Mouse (Mus musculus) layer of hippocampus, adult 18-20 months (tissue): Measurements from ENCODE around the gene Ipo11. TPM values are rescaled to one million over a fixed set of nuclear protein-coding genes. Genes with fewer than 3 reads are reported as not detected.

Source experiments
- DNase-seq, 2 experiments: peaks; one replicate each; pipeline ENCODE4 v3.0.0; 2022; ENCODE audit warnings: low spot score in 2 of 2
- total RNA-seq, 2 experiments: library from RNA; stranded (reverse); gene quantifications; 2 replicates each; pipeline ENCODE4 v1.2.3; 2021

The Ipo11 gene
- total RNA-seq, 2 experiments from 2014 or later = 59.9 to 61.5 TPM

DNA sequence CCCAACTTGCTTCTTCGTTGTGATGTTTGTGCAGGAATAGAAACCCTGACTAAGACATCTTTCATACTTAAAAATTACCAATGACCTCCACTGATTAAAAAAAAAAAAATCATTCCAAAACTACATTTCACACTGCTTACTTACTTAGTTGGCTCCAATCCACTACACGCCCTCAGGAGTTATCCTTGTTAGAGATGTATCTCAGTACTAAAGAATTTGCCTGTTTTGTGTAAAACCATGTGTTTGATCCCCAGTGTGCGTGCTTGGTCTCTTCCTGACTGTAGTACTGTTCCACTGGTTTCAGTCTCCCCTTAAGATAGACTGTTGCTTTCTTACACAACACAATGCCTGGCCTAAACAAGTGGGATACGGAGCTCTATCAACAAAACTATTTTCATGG, 117.0 kb downstream of the Ipo11 start:
- DNase-seq = no peak

DNA sequence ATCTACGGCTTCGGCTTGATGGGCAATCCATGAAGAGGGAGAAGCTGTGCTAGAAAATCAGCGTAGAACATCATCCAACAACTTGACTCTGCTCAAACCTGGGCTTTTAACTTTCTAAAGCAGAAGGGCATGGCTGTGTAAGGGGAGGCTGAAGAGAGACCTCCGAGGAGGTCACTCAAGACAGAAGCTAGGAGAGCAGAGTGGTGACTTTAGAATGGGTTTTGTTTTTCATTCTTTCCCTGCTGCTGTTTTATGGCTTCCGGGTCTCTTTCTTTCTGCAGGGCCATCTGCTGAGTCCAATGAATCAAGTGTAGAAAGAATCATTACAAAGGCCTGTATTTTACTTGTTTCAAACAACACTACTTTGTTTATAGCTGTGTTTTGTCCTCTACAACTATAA, 119.7 kb downstream of the Ipo11 start:
- DNase-seq = no peak

DNA sequence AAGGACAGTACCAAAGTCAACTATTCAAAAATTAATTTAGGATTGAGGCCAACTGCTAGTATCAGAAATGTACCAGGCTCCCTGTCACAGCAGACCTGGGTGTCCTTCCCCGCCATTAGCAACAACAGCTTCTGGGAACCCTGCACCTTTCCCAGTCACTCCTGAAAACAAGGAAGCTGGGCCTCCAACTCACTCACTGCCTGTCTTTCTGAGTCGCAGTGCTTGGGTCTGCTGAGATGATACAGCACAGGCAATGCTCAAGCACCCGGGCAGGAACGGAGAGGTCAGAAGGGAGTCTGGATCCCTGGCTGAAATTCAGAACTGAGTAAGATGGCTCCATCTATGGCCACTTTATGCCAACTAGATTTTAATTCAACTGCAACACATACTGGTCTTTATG, 123.2 kb downstream of the Ipo11 start:
- no peak for DNase-seq

DNA sequence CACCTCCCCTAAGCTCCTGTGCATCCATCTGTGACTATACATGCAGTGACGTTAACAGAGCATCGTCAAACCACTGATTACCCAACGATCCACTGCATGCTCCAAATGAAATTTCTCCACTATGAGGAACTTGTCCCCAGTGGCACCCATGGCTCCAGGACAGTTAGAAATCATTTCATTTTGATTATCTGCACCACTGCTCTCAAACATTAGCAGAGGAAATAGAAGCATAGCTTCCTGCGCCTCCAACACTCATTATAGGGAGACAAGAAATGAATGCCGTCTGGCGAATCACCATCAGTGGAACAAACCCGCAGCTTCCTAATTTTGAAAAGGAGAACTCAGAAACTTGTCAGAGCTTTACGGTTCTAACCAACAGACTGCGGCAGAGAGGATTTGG, 123.7 kb downstream of the Ipo11 start:
- DNase-seq = no peak

DNA sequence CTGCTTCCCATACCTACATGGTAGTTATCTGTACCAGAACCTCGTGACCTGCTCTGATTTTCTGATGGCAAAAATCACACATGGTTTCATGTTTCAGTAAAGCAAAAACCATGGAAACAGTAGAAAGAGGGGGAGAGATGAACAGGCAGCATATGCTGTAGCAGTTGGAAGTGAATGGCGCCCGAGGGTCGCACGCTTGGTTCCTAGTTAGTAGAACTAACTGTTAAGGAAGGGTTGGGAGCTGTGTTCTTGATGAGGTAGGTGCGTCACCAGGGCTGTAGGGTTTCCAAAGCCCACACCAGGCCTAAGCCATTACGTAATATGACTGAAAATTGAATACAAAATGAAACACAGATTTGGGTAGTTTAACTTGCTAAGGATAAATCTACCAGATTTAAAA, 126.6 kb downstream of the Ipo11 start:
- peak in 1 of 2 experiments; percentile 78 for DNase-seq

DNA sequence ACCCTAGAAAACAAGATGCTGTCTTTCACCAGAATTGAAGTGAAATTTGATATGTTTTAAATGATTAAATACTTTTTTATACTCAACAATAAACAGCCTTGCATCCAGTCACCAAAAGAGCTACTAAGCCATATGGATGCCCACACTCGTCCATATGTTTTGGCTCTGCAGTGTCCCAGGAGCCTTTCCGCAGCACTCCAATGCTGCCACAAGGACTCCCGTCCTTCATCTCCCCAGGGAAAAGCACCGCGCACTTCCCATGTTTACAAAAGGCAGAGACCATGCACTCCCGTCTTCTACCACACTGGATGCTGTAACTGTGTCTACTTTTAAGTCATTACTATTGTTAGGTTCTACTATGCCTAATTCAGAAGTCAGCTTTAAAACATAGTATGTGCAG, 127.9 kb downstream of the Ipo11 start:
- peak in 1 of 2 experiments; percentile 63 for DNase-seq

DNA sequence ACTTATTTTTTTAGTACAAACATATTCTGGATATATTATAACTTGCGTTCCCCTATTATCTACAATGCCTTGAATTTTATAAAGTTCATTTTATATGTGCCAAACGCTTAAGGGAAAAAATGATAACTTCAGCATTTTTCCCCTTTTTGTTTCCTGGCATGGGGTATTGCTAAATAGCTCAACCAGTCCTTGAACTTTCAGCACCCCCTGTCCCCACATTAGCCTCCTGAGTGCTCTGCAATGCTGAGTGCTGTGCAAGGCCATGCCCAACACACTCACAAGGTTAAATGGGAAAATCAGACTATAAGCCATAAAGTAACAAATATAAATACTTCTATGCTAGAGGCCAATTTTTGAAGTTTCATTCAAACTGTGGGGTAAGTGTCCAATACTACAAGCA, 128.4 kb downstream of the Ipo11 start:
- no peak for DNase-seq

DNA sequence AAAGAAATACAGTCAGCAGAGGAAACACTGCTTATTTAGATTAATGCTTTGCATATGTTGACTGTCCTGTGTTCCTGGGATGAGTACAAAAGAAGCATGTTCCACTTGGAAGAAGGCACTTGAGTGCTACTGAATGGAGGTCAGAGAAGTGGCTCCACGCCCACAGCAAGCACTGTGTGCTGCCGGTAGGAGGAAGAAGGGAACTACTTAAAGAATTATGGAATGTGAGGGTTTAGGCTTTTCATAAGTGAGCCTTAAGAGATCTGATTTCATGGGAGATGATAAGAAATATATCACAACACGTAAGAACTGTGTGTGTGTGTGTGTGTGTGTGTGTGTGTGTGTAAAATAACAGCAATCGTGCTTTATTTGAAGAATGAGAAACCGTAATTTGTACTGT, 129.5 kb downstream of the Ipo11 start:
- DNase-seq = no peak

DNA sequence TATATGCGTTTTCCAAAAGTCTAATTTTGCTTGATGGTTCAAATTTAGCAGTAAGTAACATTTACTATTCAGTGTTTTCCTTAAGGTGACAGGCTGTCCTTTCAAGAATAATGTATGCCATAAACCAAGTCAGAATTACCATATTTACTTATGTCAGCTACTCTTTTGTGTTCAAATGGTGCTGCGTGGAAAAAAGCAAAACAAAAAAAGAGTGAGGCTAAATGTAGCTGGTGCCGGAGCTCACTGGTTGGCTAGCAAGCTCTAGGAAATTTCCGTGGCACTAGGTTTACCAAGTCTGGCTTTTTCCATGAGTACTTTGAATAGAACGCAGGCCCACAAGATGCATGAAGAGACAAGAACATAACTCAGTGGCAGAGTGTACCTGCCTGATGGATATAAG, 131.6 kb downstream of the Ipo11 start:
- no peak for DNase-seq

DNA sequence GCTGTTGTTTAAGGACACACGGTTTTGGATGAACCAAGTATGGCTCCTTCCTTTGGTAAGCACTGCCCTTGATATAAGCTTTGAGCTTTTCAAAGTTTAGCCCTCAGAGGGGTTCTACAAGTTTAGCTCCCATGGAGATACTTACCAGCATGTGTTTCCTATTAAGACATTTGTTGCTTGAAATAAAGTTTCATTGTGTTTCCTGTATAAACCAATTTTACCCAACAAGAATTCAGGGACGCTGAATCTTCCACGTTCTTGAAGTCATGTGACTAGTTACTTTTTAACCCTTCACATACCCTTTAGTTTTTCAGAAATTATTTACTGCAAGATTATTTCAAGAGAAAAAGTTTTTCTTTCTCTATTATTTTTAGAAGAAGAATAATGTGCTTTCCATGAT, 138.7 kb downstream of the Ipo11 start:
- DNase-seq = no peak

DNA sequence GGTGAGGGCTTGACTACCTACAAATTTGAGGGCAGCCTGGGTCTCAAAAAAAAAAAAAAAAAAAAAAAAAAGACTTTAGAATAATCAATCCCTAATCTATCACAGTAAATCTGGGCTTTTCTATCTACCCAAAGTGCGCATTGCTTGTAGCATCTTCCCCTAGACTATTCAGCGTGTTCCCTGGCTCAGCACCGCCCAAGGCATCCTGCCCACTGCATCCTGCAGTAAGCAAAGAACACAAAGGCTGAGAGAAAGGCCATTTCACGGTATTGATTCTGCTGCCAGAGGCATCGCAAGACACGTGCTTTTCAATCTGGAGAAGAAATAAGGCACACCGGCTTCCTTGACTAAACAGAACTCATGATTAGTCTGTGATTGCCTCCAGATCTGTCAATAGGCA, 147.9 kb downstream of the Ipo11 start:
- DNase-seq = no peak

DNA sequence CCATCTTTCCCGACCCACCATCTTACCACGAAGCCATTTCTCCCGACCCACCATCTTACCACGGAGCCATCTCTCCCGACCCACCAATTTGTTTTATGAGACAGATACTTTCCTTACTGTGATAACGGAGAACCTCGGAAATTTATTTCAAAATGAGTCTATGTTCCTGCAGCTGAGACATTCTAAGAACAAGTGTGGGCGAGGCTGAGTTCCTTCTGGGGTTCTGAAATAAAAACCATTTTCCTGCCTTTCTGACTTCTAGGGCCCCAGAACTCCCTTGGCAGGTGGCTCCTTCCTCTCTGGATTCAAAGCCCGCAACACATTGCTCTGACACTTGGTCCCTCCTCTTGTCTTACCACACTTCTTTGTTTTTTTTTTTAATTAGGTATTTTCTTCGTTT, 168.0 kb downstream of the Ipo11 start:
- DNase-seq = peak in 1 of 2 experiments; percentile 31

DNA sequence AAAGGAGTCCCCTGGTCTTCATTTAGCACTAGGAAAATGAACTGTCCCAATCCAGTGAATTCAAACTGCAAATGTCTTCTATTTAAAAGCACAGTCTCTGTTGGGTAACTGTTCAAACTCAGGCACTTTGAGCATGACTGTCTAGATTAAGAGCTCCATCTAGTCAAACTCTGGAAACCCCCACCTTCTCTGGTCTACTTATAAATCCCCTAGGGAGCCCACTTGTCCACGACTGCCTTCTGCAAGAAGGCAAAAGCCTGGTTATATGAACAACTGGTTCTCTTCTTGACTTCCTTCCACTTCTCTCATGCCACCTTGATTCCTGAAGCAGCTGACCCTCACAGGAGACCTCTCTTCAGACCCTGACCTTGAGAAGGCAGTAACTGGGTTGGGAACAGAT, 174.1 kb downstream of the Ipo11 start:
- no peak for DNase-seq

DNA sequence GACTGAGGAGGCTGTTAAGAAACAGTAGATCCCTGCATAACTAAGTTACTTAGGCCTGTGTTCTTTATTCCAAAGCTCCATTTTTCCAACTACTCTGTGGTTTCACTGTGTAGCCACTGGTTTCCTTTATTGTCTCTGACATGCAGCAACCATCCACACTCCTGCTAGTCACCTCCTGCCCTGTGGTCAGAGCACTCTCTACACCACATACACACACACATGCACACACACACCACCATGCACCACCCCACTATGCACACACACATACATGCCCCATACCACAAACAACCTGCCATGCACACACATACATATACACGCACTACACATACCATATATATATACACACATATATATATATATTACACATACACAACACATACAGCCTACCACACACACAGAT, 175.1 kb downstream of the Ipo11 start:
- no peak for DNase-seq

DNA sequence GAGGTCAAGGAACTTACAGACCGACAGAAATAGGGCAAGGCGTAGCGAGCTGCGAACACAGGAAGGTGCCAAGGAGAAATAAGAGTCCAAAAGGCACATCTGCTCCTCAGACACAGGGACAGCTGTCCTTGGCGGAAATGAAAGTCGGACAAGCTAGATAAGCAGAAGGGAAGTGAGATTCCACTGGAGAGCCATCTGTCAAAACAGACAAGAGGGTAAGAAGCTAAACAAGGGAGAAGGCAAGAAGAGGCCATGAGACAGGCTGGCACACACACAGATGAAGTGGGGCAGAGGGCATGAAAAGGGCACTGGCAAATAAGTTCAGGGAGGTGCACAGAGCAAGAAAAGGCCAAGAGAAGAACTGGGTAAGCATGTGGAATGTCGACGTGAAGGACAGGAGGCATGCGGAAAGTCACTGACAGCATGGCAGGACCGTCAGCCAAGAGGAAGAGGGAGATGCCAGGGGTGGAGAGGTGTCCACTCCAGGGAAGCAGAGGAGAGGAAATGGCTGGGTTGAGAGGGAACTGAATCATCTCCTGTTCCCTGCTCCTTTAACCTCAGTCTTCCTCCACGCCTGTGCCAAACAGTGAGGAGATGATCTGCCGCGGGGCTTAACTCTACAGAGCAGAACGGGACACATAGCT, 176.4 kb downstream of the Ipo11 start:
- peak in 1 of 2 experiments; percentile 14 for DNase-seq

DNA sequence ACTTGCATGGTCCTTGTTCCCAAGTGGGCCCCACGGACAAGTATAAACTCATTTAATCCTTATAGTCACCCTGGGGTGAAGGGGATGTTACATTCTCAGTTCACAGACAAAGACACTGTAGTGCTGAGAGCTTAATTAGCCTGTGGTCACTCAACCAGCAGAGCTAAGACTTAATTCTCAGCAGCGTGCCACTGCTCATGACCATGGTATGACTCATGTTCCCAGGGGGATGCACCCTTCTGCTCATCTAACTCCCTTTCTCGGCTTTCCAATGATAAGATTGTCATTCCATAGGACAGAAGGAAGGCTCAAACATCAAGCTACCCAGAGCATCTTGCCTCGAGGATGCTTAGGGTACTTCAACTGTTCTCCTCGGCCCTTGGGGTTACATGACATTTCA, 180.9 kb downstream of the Ipo11 start:
- DNase-seq = no peak

DNA sequence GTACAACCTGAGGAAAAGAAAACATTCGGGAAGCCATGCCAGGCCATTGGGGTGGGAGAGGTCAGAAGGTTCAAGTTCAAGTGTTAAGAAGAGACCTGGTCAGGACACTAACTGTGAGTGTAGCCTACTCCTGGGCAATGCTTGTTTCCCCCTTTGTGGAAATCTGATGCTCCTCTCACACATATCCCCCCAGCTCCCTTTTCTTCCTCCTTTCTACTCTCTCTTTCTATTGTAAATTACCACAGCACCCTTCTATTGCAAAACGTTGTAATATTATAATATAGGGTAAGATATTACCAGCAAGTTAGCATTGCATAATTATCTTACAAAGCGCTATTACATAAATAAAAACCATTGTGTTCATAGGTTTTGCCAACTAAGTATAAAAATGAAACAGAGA, 182.5 kb downstream of the Ipo11 start:
- DNase-seq = no peak

DNA sequence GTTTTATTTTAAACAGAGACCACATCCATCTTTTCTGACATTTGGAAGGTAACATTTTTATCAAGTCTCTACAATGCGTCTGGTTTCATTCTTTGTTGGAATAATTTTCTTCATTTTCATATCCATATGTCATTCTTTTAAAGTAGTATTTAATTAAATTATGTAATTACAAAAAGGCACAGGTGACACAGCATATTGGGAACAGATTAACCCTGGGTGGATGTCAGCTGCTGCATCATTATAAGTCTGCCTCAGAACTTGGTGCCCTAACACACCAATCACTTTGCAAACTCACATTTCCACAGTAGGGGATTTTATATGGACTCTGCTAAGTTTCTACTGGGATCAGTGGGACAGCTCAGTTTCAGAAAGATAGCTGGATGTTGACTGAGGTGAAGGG, 184.8 kb downstream of the Ipo11 start:
- DNase-seq = peak in 1 of 2 experiments; percentile 71

DNA sequence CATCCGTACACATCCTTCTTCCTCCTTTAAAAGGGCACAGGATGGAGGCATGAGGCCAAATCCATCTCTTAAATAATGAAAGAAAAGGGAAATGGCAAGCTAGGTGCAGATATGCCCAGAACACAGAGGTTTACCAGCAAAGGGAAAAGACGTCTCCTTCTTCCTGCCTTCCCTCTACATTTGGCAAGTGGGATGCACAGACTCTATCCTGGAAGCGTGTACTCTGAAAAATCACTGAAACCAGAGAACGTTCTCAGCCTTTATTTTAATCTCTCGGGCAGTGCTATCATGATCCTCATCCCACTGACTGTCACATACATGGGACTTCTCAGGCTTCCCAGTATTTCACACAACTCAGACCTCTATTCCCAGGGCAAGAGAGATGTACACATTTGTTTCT, 189.9 kb downstream of the Ipo11 start:
- peak in 1 of 2 experiments; percentile 23 for DNase-seq

DNA sequence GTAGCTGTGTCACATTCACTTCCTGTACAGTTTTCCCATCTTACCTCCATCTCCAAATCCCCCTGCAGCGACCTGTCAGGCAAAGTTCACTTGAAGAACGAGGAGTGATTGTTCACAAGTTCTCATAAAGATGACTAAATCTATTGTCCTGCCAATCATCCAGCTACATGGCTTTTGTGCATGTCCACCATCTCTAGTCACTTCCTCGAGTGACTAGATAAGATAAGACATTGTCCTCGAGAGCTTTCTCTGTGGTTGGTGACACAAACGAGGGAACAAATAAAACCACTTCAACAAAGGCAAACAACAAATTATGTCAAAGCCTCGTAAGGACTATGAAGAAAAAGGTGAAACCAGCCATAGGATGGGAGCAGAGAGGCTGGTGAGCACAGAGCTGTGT, 191.6 kb downstream of the Ipo11 start:
- no peak for DNase-seq
